Mouse (Mus musculus): Measurements from ENCODE around the gene Gm20547. TPM values are rescaled to one million over a fixed set of nuclear protein-coding genes. Genes with fewer than 3 reads are reported as not detected.
A peak's percentile ranks its signal among the peaks of the same experiment; 100 is the strongest.
"Not testable (repeated sequence)": the region's sequence is repeated elsewhere in the genome, so short reads cannot be mapped to it uniquely, and the experiment has no call there.

Gene Gm20547
- polyA plus RNA-seq, 1 experiment from 2014 or later, result not detected

DNA sequence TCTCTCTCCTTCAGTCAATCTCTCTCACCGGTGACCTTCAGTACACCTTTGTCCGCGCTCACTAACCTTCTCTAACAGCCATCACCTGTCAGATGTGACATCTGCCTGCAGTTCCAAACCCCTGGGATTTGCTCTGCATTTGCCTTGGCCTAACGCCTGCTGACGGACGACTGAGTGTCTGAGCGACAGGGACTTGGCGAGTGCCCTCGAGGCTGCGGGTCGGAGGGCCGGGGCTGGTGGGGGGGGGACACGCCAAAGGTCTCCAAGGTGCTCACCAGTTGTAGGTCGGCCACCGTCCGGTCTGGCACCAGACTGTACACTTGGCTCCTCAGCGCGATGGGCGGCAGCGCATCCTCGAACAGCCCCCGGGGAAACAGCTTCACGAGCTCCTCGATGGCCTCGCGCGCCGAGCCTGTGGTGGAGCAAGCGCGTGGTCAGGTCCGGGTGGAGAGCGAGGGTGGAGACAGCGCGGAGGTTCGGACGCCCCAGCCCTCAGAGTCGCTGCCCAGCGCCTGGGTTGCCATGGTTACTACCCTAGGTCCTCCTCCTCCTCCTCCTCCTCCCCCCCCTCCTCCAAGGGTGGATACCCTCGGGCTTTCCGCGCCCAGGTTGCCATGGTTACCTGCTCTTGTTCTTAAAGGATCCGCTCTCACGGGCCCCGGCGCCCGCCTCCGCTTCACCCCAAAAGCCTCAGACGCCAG is 45.5 kb downstream of the Gm20547 start:
- peak overlapping the region; percentile 61; the same call in 1 of the 2 replicates for H3K27ac ChIP-seq (ENCODE audit: low read length)
- peak overlapping the region; percentile 85 for H3K4me3 ChIP-seq (replicated peaks; ENCODE audit: low read length)
- H3K9me3 ChIP-seq (replicated peaks; ENCODE audit: control insufficient read depth, low read length), result no peaks in the 10 kb centered on the region
- H3K4me2 ChIP-seq (ENCODE audit: low read depth, low read length), result peak overlapping the region; percentile 98
- peak overlapping the region; percentile 79 for H3K9ac ChIP-seq (ENCODE audit: low read length)
- ATAC-seq (ENCODE audit: insufficient read depth, low FRiP score), result peak; percentile 71
- no peaks in the 10 kb centered on the region for H3K27me3 ChIP-seq (ENCODE audit: control insufficient read depth, insufficient read depth, low read length)
- WGBS, result 3% methylated on average over 48 of the region's 48 CpGs
- H3K4me1 ChIP-seq (ENCODE audit: control insufficient read depth, insufficient read depth, low read length), result peaks cover 14% of the 10 kb centered on the region
- peaks cover 6% of the 10 kb centered on the region; the same call in 1 of the 2 replicates for H3K36me3 ChIP-seq (ENCODE audit: control insufficient read depth, insufficient read depth, low read length)

DNA sequence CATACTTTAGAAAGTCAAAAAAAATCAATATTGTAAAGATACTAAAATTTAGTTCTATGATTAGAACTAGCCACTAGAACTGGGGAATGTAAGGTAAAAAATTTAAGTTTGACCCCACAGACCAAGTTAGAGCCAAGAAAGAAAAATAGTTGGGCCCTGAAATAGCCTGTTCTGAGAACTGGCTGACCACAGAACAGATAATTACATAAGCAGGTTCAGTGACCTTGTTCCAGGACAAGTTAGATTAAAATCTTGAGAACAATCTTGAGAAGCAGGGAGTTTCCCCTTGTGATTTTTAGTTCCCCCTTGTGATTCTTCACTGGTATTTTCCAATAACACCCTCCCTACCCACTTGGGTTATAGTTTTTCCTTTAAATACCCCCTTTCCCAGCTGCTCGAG is 51.1 kb downstream of the Gm20547 start:
- not testable (repeated sequence) for H3K4me2 ChIP-seq (ENCODE audit: low read depth, low read length); H3K4me3 ChIP-seq (replicated peaks; ENCODE audit: low read length); H3K27ac ChIP-seq (ENCODE audit: low read length); ATAC-seq (ENCODE audit: insufficient read depth, low FRiP score); H3K27me3 ChIP-seq (ENCODE audit: control insufficient read depth, insufficient read depth, low read length); H3K9me3 ChIP-seq (replicated peaks; ENCODE audit: control insufficient read depth, low read length); H3K9ac ChIP-seq (ENCODE audit: low read length); H3K4me1 ChIP-seq (ENCODE audit: control insufficient read depth, insufficient read depth, low read length)
- peaks cover 26% of the 10 kb centered on the region for H3K36me3 ChIP-seq (ENCODE audit: control insufficient read depth, insufficient read depth, low read length)
- WGBS, result 95% methylated on average over 1 of the region's 1 CpGs

DNA sequence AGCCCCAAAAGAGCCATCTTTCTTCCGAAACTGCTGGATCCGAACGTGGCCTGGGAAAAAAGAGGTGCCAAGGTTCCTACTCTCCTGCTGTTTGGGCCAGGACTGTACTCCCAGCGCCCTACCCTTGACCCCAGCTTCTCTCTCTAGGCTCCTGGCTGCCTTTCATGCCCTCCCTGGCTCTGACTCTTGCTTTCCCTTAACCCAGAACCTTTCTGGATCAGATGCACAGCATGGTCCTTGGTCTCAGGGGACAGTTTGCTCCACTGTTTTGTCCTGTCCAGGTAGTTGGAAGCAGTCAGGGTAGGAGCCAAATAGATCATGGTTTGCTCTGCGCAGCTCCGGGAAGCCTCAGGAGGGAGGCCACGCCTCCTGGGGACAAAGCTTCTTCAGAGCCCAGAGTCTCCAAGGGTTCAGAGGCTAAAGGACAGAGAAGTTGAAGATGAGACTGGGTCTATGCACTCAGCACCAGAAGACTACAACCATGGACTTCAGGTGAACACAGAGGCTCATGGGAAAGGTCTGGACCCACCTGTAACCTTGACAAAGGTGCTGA is 66.9 kb downstream of the Gm20547 start:
- Histone ChIP-seq H3K27ac (ENCODE audit: low read length) (no peak overlapping the region), H3K9me3 (replicated peaks; ENCODE audit: control insufficient read depth, low read length) (no peaks in the 10 kb centered on the region), H3K4me2 (ENCODE audit: low read depth, low read length) (no peak overlapping the region), H3K27me3 (ENCODE audit: control insufficient read depth, insufficient read depth, low read length) (no peaks in the 10 kb centered on the region), H3K4me3 (replicated peaks; ENCODE audit: low read length) (no peak overlapping the region), H3K9ac (ENCODE audit: low read length) (no peak overlapping the region), H3K36me3 (ENCODE audit: control insufficient read depth, insufficient read depth, low read length) (no peaks in the 10 kb centered on the region), H3K4me1 (ENCODE audit: control insufficient read depth, insufficient read depth, low read length) (no peaks in the 10 kb centered on the region)
- WGBS, result 74% methylated on average over 7 of the region's 7 CpGs
- ATAC-seq (ENCODE audit: insufficient read depth, low FRiP score), result no peak

DNA sequence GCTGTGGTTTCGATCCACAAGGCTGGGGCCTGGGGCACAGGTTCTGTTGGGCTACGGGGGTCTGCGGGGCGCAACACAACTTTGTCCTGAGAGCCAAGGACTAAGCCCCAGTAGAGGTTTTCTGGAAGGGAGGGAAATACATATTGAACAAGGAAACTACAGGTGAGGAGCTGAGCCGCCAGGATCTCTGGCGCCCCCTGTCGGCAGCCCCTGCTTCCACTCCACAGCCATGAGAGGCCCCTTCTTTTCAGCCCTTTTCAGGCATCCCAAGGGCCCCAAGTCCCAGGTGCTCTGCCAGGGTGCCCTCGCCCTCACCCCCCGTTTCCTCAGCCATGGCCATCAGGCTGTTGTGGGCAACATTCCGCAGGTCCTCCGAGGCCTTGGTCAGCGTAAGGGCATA is 68.1 kb downstream of the Gm20547 start:
- not testable (repeated sequence) for ATAC-seq (ENCODE audit: insufficient read depth, low FRiP score); H3K27ac ChIP-seq (ENCODE audit: low read length); H3K9ac ChIP-seq (ENCODE audit: low read length); H3K4me1 ChIP-seq (ENCODE audit: control insufficient read depth, insufficient read depth, low read length); H3K9me3 ChIP-seq (replicated peaks; ENCODE audit: control insufficient read depth, low read length); H3K4me3 ChIP-seq (replicated peaks; ENCODE audit: low read length); H3K36me3 ChIP-seq (ENCODE audit: control insufficient read depth, insufficient read depth, low read length); H3K27me3 ChIP-seq (ENCODE audit: control insufficient read depth, insufficient read depth, low read length); H3K4me2 ChIP-seq (ENCODE audit: low read depth, low read length)
- 58% methylated on average over 11 of the region's 12 CpGs for WGBS

DNA sequence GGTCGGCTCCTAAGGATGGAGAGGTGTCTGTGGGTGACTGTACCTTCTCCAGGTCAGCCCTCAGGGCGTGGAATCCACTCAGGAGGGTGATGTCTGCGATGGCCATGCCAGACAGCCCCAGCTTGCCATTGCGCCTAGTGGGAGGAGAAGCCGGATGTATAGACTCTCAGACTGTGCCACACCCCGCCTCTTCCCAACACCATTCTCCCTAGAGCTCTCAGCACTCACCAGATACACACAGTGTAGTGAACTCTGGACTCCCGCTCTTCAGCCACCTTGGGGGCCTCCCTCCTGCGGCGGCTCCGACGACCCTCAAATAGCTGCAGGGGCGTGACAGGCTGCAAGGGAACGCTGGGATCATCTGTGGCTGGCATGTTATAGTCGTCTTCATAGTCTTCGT is 70.6 kb downstream of the Gm20547 start:
- 66% methylated on average over 15 of the region's 15 CpGs for WGBS
- Histone ChIP-seq H3K4me2 (ENCODE audit: low read depth, low read length) (no peak overlapping the region), H3K27me3 (ENCODE audit: control insufficient read depth, insufficient read depth, low read length) (no peaks in the 10 kb centered on the region), H3K9me3 (replicated peaks; ENCODE audit: control insufficient read depth, low read length) (no peaks in the 10 kb centered on the region), H3K36me3 (ENCODE audit: control insufficient read depth, insufficient read depth, low read length) (no peaks in the 10 kb centered on the region), H3K9ac (ENCODE audit: low read length) (no peak overlapping the region), H3K4me3 (replicated peaks; ENCODE audit: low read length) (no peak overlapping the region), H3K27ac (ENCODE audit: low read length) (no peak overlapping the region), H3K4me1 (ENCODE audit: control insufficient read depth, insufficient read depth, low read length) (no peaks in the 10 kb centered on the region)
- no peak for ATAC-seq (ENCODE audit: insufficient read depth, low FRiP score)

DNA sequence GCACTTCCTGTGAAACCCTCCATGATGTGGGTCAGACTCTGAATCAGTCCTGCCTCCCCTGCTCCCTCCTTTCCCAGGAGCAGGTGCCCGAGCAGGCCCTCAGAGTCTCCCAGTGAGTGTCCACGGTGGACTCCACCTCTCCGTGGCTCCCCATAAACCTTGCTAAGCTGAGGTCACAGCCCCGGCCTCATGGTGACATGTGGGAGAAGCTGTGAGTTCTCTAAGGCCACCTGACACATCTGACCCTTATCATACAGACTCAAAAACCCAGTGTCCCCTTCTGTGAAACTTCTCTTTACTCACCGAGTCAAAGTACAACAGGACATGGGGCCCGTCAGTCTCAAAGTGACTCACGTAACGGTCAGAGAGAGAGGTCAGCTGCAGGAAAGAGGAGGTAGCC is 71.0 kb downstream of the Gm20547 start:
- not testable (repeated sequence) for H3K36me3 ChIP-seq (ENCODE audit: control insufficient read depth, insufficient read depth, low read length); H3K4me2 ChIP-seq (ENCODE audit: low read depth, low read length); H3K9me3 ChIP-seq (replicated peaks; ENCODE audit: control insufficient read depth, low read length); H3K4me1 ChIP-seq (ENCODE audit: control insufficient read depth, insufficient read depth, low read length); H3K27ac ChIP-seq (ENCODE audit: low read length); H3K4me3 ChIP-seq (replicated peaks; ENCODE audit: low read length); ATAC-seq (ENCODE audit: insufficient read depth, low FRiP score); H3K9ac ChIP-seq (ENCODE audit: low read length); H3K27me3 ChIP-seq (ENCODE audit: control insufficient read depth, insufficient read depth, low read length)
- 80% methylated on average over 8 of the region's 8 CpGs for WGBS

DNA sequence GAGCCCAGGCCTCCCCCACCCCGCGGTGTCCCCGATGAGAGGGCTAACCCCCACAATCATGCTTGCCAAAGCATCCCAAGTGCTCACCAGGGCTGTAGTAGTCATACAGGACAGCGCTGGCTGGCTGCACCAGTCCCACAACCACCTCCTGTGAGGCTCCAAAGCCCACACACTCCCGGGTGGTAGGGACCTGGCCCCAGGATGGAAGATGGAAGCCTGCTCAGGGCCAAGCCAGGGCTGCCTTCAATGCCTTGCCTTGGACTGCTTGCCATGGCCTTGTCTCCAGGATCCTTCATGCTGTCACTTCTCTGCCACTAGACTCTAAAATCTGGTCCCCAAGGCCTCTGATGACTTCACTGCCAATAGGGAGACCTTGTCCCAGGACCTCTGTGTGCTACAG is 71.4 kb downstream of the Gm20547 start:
- H3K36me3 ChIP-seq (ENCODE audit: control insufficient read depth, insufficient read depth, low read length); H3K4me1 ChIP-seq (ENCODE audit: control insufficient read depth, insufficient read depth, low read length); H3K4me2 ChIP-seq (ENCODE audit: low read depth, low read length); H3K27ac ChIP-seq (ENCODE audit: low read length); H3K9ac ChIP-seq (ENCODE audit: low read length); H3K9me3 ChIP-seq (replicated peaks; ENCODE audit: control insufficient read depth, low read length); H3K27me3 ChIP-seq (ENCODE audit: control insufficient read depth, insufficient read depth, low read length); ATAC-seq (ENCODE audit: insufficient read depth, low FRiP score); H3K4me3 ChIP-seq (replicated peaks; ENCODE audit: low read length): not testable (repeated sequence)
- 90% methylated on average over 5 of the region's 5 CpGs for WGBS

DNA sequence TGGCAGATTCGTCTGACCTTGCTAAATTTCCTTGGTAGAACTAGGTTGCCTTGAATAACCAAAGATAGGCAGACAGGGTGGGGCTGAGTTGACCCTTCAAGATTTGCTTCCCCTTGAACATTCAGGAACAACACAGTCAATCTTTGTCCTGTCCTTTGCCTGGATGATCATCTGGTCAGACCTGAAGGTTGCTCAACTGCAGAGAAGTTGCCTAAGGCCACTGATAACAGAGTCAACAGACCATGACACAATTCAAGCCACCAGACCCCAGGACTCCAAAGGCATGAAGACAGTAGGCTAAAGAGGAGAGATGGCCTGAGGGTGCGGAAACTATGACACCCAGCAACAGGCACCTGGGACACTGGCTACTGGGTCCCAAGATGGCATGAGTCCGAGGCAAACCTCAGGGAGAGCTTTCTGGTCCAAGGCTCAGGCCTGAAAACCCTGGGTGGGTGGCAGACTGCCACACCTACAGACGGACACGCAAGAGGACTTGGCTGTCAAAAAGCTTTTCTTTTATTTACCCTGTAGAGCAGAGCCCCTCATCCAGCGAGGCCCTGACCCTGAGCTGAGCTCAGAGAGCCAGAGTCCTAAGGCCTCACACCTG is 73.1 kb downstream of the Gm20547 start:
- no peaks in the 10 kb centered on the region for H3K36me3 ChIP-seq (ENCODE audit: control insufficient read depth, insufficient read depth, low read length)
- no peak overlapping the region for H3K9ac ChIP-seq (ENCODE audit: low read length)
- no peak overlapping the region for H3K4me3 ChIP-seq (replicated peaks; ENCODE audit: low read length)
- H3K27me3 ChIP-seq (ENCODE audit: control insufficient read depth, insufficient read depth, low read length), result no peaks in the 10 kb centered on the region
- no peaks in the 10 kb centered on the region; the same call in 1 of the 2 replicates for H3K9me3 ChIP-seq (replicated peaks; ENCODE audit: control insufficient read depth, low read length)
- no peaks in the 10 kb centered on the region for H3K4me1 ChIP-seq (ENCODE audit: control insufficient read depth, insufficient read depth, low read length)
- 73% methylated on average over 6 of the region's 6 CpGs for WGBS
- ATAC-seq (ENCODE audit: insufficient read depth, low FRiP score), result no peak
- H3K27ac ChIP-seq (ENCODE audit: low read length), result no peak overlapping the region
- no peak overlapping the region for H3K4me2 ChIP-seq (ENCODE audit: low read depth, low read length)

DNA sequence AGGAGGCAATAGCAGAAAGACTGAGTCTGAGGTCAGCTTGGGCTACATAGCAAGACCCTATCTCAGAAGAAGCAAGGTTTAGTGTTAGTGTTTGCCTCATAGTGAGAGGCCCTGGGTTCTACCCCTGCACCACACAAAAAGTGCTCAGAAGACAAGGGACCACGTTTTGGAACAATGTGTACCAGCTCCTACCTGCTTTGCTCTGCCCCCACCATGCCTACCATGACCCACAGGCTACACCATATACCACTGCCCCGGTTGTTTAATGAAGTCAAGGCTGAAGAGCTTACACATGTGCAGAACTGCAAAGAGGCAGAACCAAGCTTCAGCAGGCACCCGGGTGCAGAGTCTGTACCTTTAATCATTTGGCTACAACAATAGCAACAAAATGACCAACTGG is 74.7 kb downstream of the Gm20547 start:
- Histone ChIP-seq H3K4me2 (ENCODE audit: low read depth, low read length) (no peak overlapping the region), H3K9ac (ENCODE audit: low read length) (no peak overlapping the region), H3K9me3 (replicated peaks; ENCODE audit: control insufficient read depth, low read length) (no peaks in the 10 kb centered on the region; the same call in 1 of the 2 replicates), H3K36me3 (ENCODE audit: control insufficient read depth, insufficient read depth, low read length) (no peaks in the 10 kb centered on the region), H3K27ac (ENCODE audit: low read length) (no peak overlapping the region), H3K27me3 (ENCODE audit: control insufficient read depth, insufficient read depth, low read length) (no peaks in the 10 kb centered on the region), H3K4me1 (ENCODE audit: control insufficient read depth, insufficient read depth, low read length) (no peaks in the 10 kb centered on the region), H3K4me3 (replicated peaks; ENCODE audit: low read length) (no peak overlapping the region)
- 60% methylated on average over 3 of the region's 3 CpGs for WGBS
- ATAC-seq (ENCODE audit: insufficient read depth, low FRiP score), result no peak
